Mouse (Mus musculus): ENCODE data around the gene Tmem82. TPM values are rescaled to one million over a fixed set of nuclear protein-coding genes. Genes with fewer than 3 reads are reported as not detected.

The Tmem82 gene
- not detected in 2 replicates for total RNA-seq (2023)

DNA sequence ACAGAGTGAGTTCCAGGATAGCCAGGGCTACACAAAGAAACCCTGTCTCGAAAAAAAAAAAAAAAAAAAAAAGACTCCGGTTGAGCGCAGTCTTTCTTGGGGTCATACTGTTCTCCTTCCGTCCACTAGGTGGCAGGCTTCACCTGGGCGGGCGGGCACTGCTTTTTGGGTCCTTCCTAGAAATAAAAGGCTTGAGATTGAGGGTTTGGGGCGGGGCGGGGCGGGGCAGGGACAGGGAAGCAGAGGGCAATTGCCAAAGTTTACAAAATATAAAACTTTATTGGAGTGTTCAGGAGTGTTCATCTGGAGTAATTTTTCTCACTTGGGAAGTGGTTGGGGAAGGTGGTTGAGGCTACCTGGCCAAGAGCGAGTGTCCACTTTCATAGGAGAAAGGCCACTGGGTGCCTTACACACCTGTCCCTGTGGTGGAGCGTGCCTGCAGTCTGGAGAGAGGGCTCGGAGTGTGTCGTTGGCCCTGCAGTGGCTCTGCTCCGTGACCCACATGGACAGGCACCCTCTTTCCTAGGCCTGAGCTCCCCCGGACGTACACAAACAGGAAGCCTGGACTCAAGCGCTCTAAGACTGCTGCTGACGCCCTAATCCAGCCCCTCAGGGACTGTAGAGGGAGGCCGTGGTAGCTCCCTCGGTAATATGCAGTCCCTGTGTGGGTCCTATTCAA is at the start of gene Tmem82:
TSS of gene Tmem82 (minus strand) at position 69 of the 679 bp plus-strand sequence.

DNA sequence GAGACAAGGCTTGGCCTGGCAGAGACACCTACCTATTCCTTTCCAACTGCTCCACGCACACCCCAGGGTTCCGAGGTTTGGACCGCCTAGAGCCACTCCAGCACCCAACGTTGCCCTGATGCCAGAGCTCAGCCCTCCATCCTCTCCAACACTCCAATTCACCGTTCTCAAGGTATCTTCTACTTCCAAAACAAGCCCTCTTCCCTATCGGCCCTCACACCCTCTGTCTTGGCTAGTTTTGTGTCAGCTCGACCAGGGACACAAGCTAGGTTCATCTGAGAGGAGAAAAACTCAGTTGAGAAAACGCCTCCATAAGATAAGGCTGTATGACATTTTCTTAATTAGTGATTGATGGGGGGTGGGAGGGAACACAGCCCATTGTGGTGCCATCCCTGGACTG is 46.4 kb upstream of the Tmem82 start, which contains the start of gene Plekhm2:
TSS of gene Plekhm2 (minus strand) at position 101 of the 400 bp plus-strand sequence.

GRCm38 (mm10) chr4:141623666-141624065 is 5.2 kb upstream of the Tmem82 start, which contains the start of gene Slc25a34:
TSS of gene Slc25a34 (minus strand) at chr4:141623821.

GRCm38 (mm10) chr4:141605861-141606260 is 12.6 kb downstream of the Tmem82 start, which contains the start of gene Fblim1:
TSS of gene Fblim1 (minus strand) at chr4:141606096.

Other genes starting within 250 kb of the Tmem82 start
- gene Clcnka, start 219.9 kb downstream of the Tmem82 start, total RNA-seq (2023): not detected in 2 replicates
- not detected in 2 replicates for gene Clcnkb, start 202.6 kb downstream of the Tmem82 start, total RNA-seq (2023)
- not detected in 2 replicates for gene Hspb7, start 197.9 kb downstream of the Tmem82 start, total RNA-seq (2023)
- not detected in 2 replicates for gene Srarp, start 182.5 kb downstream of the Tmem82 start, total RNA-seq (2023)
- gene Zbtb17, start 174.0 kb downstream of the Tmem82 start, total RNA-seq (2023): 32.0 and 36.4 TPM in 2 replicates
- gene Spen, start 80.0 kb downstream of the Tmem82 start, total RNA-seq (2023): 88.6 and 113 TPM in 2 replicates
- gene Fblim1, start 12.5 kb downstream of the Tmem82 start, total RNA-seq (2023): not detected in 2 replicates
- gene Slc25a34, start 5.2 kb upstream of the Tmem82 start, total RNA-seq (2023): 0.22 TPM in 1 of 2 replicates, not detected in the other
- gene Plekhm2, start 46.3 kb upstream of the Tmem82 start, total RNA-seq (2023): 60.3 and 80.1 TPM in 2 replicates
- 0.51 TPM in 1 of 2 replicates, not detected in the other for gene Rsc1a1, start 67.0 kb upstream of the Tmem82 start, total RNA-seq (2023)
- gene Ddi2, start 104.8 kb upstream of the Tmem82 start, total RNA-seq (2023): 33.5 and 45.6 TPM in 2 replicates
- not detected in 2 replicates for gene Agmat, start 128.0 kb upstream of the Tmem82 start, total RNA-seq (2023)
- gene Dnajc16, start 172.3 kb upstream of the Tmem82 start, total RNA-seq (2023): 2.8 and 3.2 TPM in 2 replicates
- gene Casp9, start 175.0 kb upstream of the Tmem82 start, total RNA-seq (2023): 16.8 and 18.2 TPM in 2 replicates
- gene Cela2a, start 207.5 kb upstream of the Tmem82 start, total RNA-seq (2023): not detected in 2 replicates
- not detected in 2 replicates for gene Ctrc, start 227.7 kb upstream of the Tmem82 start, total RNA-seq (2023)

Measured in neutrophil, adult 65 days (primary cell).